Mouse (Mus musculus) natural killer cell, adult 2 months (primary cell): ENCODE measurements around the gene Gm10128.
"Not testable (repeated sequence)": the region's sequence is repeated elsewhere in the genome, so short reads cannot be mapped to it uniquely, and the experiment has no call there.

Experiments used
- DNase-seq, 2 experiments: peaks; one replicate each; pipeline ENCODE4 v3.0.0; 2022; ENCODE audit warnings: low spot score in 2 of 2

Gene Gm10128

DNA sequence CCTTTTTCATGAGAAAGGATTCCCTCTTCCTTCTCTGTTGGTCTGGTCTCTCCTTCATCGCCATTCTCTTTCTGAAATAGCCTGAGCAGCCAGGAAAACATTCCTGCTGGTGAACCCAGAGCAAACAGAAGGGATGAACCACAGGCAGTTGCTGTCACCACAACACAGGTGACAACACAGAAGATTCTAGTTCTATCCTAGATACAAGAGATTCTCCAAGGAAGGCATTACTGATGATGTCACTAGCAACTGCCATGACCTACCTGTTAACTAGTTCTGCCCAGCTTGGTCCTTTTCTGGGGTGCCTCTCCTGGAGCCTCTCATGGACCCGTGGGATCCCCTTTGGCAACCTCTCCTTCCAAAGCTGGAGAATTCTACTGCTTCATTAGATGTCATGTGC is at the start of gene Gm10128:
Gm10128 (minus strand) TSS at position 101 of the 400 bp plus-strand sequence.
- DNase-seq: not testable (repeated sequence)

DNA sequence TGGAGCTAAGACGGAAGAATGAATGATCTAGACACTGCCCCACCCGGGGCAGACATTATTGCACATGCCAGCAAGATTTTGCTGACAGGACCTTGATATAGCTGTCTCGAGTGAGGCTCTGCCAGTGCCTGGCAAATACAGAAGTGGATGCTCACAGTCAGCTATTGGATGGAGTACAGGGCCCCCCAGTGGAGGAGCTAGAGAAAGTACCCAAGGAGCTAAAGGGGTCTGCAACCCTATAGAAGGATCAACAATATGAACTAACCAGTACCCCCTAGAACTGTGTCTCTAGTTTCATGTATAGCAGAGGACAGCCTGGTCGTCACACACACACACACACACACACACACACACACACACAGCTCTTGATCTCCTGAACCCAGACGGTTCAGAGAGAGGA is 37.4 kb upstream of the Gm10128 start:
- DNase-seq: not testable (repeated sequence)

DNA sequence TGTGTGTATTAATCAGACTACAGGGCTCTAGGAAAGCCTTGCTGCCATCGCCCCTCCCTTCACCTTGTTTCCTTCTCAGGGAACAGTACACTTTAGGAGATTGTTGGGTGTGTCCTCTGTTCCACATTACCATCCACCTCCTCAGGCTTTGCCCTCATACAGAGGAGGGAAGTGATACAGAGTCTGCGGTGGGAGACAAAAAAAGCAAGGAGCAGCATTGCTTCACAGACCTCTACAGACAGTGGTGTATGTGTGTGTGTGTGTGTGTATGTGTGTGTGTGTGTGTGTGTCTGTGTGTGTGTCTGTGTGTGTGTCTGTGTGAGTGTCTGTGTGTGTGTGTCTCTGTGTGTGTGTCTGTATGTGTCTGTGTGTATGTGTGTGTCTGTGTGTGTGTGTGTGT is 18.7 kb upstream of the Gm10128 start:
- not testable (repeated sequence) for DNase-seq

DNA sequence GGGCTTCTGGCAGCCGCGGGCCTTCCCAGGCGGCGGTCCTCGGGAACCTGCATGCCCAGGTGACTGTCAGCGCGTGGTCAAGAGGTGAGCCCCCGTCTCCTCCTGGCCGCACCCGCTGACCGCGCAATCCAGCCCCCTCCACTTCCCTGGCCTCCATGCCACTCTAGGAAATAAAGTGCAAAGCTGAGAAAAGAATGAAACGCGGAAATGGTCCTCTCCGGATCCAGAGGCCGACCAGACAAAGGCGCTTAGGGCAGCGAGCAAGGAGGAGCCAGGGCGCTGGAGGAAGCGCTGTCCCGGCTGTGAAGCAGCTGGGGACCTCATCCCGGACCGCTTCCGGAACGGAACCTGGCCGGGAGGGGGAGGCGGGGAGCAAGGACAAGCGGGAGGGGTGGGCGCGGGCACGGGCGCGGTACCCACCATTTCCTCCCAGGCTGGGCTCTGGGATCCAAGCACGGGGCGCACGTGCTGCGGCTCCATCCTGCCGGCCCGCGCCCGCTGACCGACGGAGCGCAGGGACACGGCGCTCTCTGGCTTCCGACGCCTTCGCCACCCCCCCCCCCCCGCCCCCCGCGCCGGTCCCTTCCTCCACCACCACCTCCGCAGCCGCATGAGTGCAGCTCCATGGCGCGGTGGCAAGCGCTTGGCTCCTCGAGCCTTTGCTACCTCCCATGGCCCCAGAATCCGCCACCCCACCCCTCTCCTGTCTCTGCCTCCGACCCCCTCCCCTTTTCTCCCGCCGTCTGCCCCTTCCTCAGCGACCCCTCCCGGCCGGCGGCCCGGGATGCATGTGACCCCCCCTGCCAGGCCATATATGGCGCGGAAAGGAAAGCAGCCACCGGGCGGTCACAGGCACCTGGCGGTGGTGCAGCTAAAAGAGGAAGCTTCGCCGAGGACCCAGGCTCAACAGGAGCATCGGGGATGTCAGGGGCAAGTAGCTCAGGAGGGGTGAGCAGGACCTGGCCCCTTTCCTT is 14.6 kb upstream of the Gm10128 start:
- DNase-seq: not testable (repeated sequence)

DNA sequence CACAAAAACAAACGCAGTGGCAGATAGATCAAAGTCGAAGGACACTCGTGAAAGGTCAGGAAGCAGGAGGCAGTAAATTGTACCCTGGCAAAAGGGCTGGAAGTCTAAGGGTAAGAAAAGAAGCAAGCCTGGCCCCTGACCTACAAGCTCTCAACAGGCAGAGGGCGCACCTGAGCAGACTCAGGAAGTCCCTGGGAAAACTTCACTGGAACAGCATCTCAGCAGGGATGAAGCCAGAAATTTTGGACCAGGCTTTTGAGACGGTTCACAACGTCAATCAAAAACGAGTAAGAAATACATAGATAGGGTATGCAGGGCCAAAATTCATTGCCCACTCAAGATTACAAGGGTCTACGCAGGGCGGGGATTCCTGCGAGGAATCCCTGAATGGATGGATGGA is 13.7 kb upstream of the Gm10128 start:
- DNase-seq: not testable (repeated sequence)

DNA sequence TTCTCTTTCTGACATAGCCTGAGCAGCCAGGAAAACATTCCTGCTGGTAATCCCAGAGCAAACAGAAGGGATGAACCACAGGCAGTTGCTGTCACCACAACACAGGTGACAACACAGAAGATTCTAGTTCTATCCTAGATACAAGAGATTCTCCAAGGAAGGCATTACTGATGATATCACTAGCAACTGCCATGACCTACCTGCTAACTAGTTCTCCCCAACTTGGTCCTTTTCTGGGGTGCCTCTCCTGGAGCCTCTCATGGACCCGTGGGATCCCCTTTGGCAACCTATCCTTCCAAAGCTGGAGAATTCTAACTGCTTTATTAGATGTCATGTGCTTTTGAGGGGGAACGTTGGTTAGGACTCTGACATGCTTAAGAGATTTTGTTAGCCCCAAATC is 48.3 kb downstream of the Gm10128 start, which contains the start of gene Gm10338:
Gm10338 (minus strand) TSS at position 101 of the 400 bp plus-strand sequence.
- DNase-seq: not testable (repeated sequence)
